Mouse (Mus musculus) common myeloid progenitor, adult 5-6 weeks (primary cell): Measurements from ENCODE around the gene Pi16. TPM values are rescaled to one million over a fixed set of nuclear protein-coding genes. Genes with fewer than 3 reads are reported as not detected.

Source experiments
- ATAC-seq: replicated peaks from 2 replicates; pipeline ENCODE4 v1.8.0; 2016; ENCODE audit warnings: low read depth, mild to moderate bottlenecking, moderate TSS enrichment, inconsistent platforms; ENCODE audit not compliant: poor library complexity, severe bottlenecking
- total RNA-seq: library from RNA; stranded (forward); fragments of 200-1000, 187-1606 nt; gene quantifications from 2 replicates; pipeline ENCODE4 v1.2.3, GENCODE M21; 2017

The Pi16 gene
- total RNA-seq, 1 experiment from 2014 or later = 2.9 TPM

GRCm38 (mm10) chr17:29303087-29303486, 14.4 kb upstream of the Pi16 start:
- ATAC-seq = peak; percentile 26

DNA sequence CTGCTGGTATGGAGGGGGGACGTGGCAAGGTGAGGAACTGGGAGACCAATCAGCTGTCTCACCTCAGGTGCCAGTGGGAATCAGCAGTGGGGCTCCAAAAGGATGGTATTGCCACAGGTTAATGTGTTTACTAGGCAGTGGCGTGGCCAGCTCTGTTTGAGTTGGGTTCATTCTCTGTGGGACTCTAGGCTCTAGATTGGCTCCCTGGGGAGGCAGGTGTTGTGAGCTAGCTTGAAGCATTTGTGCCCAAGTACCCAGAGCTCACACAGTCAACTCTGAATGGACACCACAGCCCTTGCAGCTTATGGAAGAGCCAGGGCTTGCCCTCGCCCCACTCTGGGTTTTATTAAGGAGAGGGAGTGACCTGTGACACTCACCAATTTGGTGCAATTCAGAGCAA, 13.6 kb upstream of the Pi16 start:
- ATAC-seq = no peak

DNA sequence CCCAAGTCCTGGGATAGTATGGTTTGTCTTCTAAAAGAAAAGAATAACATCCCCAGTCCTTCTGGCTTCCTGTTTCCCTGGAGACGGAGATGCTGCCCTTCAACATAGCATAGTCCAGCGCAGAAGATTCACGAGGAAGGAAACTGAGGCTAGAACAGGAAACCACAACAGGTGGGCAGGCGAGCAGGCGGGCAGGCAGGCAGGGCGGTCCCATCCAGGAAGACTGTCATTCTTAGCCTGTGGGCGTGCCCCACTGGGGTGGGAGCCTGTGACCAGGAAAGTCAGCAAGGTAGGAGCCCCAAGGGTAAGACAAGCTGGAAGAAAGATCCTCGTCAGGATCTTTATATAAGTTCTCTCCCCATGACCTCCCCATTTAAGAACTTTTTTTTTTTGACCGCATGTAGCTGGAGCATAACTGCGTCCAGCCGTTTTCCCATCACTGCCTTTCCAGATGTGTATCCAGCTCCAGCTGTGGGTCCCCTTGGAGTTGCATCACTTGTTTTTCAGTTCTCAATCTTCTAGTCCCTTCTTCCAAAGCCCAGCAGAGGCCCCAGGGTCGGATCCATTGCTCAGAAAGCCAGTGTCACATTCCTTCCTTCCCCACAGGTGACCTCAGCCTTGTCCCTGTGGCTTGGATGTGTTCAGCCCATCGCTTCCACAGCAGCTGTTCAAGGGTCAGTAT, 13.0 kb upstream of the Pi16 start:
- peak; percentile 65 for ATAC-seq

DNA sequence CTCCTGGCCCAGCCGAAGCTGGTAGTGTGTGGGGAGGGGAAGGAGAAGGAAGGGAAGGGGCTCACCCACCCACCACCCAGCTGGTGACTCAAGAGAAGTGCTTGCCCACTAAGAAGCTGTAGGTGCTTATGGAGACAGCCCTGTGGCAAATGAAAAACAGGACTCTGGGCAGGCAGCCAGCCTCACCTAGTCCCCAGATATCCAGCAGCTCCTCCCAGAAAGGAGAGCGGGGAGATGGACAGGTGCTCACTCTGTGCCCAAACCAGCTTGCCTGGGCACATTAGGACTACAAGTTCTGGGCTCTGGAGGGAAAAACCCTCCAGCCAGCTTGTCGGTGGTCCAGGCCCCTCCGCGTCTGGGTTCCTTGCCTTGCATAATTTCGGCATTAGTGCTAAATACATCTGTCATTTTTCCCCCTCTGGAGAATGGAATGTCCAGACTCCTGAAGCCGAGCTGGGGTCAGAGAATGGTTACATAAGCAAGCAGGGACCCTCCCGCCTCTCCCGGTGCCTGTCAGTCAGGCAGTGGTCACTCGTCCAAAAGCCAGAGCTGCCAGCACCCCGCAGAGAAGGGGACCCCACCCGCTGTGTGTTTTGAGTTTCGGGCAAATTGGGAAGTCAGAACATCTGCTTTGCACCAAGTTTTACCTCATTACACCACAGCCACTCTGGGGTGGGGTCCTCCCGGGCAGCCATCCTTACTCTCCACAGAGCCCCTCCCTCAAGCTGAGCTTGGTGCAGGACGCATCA, 12.2 kb upstream of the Pi16 start:
- 0 out of 2 replicates have a peak, but pooled peaks have one; percentile 16 for ATAC-seq

GRCm38 (mm10) chr17:29305871-29306270, 11.6 kb upstream of the Pi16 start:
- ATAC-seq = no peak; the same call in 1 of the 2 replicates

- ATAC-seq = no peak
Observed at GRCm38 (mm10) chr17:29310056-29310623, 7.3 kb upstream of the Pi16 start.

GRCm38 (mm10) chr17:29311602-29312001, 5.9 kb upstream of the Pi16 start:
- no peak for ATAC-seq

- ATAC-seq = no peak
Observed at GRCm38 (mm10) chr17:29312082-29312481, 5.4 kb upstream of the Pi16 start.

GRCm38 (mm10) chr17:29313300-29313699, 4.2 kb upstream of the Pi16 start:
- ATAC-seq = no peak

DNA sequence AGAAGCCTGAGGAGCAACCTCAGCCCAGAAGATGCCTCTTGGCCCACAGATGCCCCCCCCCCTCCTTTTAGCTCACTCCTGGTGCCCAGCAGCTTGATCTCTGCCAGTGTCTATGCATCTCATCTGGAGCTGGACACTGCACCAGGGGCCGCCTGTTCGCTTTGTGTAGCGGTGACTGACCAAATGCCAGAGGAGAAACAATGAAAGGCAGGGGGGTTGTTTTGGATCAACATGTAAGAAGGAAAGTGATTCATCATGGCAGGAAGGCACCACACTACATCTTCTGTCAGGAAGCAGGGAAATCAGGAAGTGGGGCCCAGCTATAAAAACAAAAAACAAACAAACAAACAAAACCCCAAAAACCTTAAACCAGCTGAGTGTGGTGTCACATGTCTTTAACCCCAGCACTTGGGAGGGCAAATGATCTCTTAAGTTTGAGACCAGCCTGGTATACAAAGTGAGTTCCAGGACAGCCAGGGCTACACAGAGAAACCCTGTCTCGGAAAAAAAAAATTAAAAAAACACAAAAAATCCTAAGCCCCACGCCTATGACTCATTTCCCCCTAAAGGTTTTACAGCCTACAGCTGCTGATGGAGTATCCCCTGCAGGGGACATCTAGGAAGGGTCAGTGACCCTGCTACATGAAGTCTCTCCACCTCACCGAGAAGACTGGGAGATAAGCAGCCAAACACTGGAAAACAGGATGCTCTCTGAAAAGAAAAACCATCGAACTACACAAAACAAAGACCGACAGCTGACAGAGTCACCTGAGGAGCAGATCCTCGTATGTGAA, 1.6 kb upstream of the Pi16 start:
- no peak for ATAC-seq

- no peak for ATAC-seq
Observed at GRCm38 (mm10) chr17:29316891-29317290, 589 bp upstream of the Pi16 start.

- ATAC-seq = peak; percentile 78
Observed at GRCm38 (mm10) chr17:29318731-29319250, 1.3 kb downstream of the Pi16 start.

- ATAC-seq = 0 out of 2 replicates have a peak, but pooled peaks have one; percentile 2
Observed at GRCm38 (mm10) chr17:29319476-29319875, 2.0 kb downstream of the Pi16 start.

DNA sequence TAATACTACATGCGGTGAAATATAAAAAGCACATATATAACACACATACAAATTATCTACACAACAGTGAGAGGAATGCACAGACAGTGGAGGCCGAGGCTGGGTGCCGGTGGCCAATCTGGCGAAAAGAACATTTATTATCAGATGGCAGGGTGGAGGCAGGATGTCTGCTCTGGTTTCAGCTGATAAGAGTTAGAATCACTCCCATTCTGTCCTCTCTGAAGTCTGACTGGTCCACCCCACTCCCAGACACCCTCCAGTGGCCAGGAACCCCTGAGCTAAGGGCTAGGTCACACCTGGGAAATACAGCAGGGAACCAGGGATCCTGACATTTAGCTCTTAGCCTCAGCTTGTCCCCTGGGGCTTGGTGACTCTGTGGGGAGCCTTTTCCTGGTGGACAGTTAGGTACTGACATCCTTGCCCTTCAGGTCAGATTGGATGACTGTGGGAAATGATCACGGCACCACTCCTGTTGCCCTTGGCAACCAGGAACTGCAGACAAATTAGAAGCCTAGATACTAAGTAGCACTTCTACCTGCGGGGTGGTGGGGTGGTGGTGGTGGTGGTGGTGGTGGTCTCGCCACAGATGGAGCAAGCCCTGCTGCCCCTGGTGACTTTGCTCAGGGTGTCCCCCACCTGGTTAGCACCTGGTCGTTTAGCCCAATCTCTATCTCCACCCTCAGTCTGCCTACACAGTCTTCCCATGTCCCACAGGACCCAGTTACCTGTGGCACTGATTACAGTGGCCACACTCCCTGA, 2.6 kb downstream of the Pi16 start:
- peak; percentile 45 for ATAC-seq

DNA sequence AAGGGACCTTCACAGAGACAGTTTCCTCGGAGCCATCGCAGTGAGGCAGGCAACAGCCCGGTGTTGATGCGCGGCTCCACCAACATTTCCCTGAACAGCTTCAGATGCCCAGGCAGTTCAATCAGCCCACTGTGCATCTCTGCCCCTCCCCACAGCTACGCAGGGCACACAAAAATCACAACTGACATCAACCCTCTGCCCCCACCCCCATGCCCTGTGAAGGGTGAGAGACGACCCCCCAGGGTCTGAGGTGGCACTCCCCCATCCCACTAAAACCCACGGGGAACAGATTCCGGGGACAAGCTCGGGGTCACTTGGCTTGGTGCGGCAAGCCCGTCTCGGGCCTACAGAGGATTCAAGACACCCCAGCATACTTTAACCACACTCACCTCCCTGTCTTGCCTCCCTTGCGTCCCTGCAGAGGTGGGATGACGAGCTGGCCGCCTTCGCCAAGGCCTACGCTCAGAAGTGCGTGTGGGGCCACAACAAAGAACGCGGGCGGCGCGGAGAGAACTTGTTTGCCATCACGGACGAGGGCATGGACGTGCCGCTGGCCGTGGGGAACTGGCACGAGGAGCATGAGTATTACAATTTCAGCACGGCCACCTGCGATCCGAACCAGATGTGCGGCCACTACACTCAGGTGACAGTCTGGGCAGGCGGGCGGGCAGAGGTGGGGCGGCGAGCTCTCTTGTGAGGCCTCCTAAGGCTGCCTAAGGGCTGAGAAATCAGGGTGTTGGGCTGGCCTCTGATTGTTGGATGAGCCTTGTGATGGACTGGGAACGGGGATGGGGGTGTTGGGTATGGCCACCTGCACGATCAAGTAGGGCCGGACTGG, 4.5 kb downstream of the Pi16 start:
- ATAC-seq = no peak

GRCm38 (mm10) chr17:29322603-29322962, 5.1 kb downstream of the Pi16 start:
- ATAC-seq = no peak

- no peak for ATAC-seq
Observed at GRCm38 (mm10) chr17:29323625-29324024, 6.1 kb downstream of the Pi16 start.

DNA sequence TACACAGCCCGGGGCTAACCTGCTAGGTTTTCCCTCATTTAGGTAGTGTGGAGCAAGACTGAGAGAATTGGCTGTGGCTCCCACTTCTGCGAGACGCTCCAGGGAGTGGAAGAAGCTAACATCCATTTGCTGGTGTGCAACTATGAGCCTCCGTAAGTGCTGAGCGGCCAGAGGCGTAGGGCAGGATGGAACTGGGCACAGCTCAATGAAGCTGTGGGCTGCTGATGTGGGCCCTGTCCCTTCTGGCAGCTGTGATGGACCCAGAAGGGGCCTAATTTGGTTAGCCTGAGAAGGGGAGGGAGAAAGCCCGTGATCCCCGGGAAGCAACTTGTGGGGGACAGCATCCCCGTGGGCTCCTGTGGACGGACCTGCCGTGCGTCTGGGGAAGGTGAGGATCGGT, 8.4 kb downstream of the Pi16 start:
- ATAC-seq = no peak
